Mouse (Mus musculus) liver, embryonic 13.5 days (tissue): ENCODE measurements at regions not wholly inside any gene's neighbourhood (a gene's known extent, or its start where the extent isn't known, plus 50 kb on each side); places are given as distances from the start of the nearest gene placed in this dataset.

Experiments
- ATAC-seq: fragments of 200-750 bp; cut with Nextera tagmentation; 2 replicates; pipeline ENCODE4 v1.8.0; 2017; ENCODE audit warnings: low read depth, mild to moderate bottlenecking, moderate number of reproducible peaks, moderate library complexity
- DNase-seq: peaks from one replicate; pipeline ENCODE4 v3.0.0; 2022
- H3K27ac ChIP-seq: fragments of 300-500 bp; sonication (generic); 2 replicates; pipeline ENCODE4 v1.5.1; 2015; ENCODE audit warnings: moderate library complexity, mild to moderate bottlenecking, inconsistent platforms
- H3K27me3 ChIP-seq: fragments of 300-500 bp; sonication (generic); 2 replicates; pipeline ENCODE4 v1.6.1; 2015; ENCODE audit warnings: mild to moderate bottlenecking, inconsistent platforms
- H3K36me3 ChIP-seq: fragments of 300-500 bp; sonication (generic); 2 replicates; pipeline ENCODE4 v1.6.1; 2015; ENCODE audit warnings: mild to moderate bottlenecking, inconsistent platforms
- H3K4me1 ChIP-seq: fragments of 300-500 bp; sonication (generic); replicated peaks from 2 replicates; pipeline ENCODE4 v1.6.1; 2015; ENCODE audit warnings: inconsistent platforms
- H3K4me2 ChIP-seq: fragments of 300-500 bp; sonication (generic); 2 replicates; pipeline ENCODE4 v1.6.1; 2015; ENCODE audit warnings: inconsistent platforms, mild to moderate bottlenecking, moderate library complexity
- H3K4me3 ChIP-seq: fragments of 300-500 bp; sonication (generic); replicated peaks from 2 replicates; pipeline ENCODE4 v1.5.1; 2015; ENCODE audit warnings: mild to moderate bottlenecking, inconsistent platforms
- H3K9ac ChIP-seq: fragments of 300-500 bp; sonication (generic); 2 replicates; pipeline ENCODE4 v1.6.1; 2015; ENCODE audit warnings: mild to moderate bottlenecking, inconsistent platforms
- H3K9me3 ChIP-seq: fragments of 300-500 bp; sonication (generic); replicated peaks from 2 replicates; pipeline ENCODE4 v1.6.1; 2016; ENCODE audit warnings: inconsistent platforms
- WGBS: fragments of 180-500 bp; shearing (Covaris S2); methylation state at CpG from one replicate; pipeline ENCODE4 v1.1.7; 2015; ENCODE audit not compliant: insufficient replicate concordance; 5-methylcytosine and 5-hydroxymethylcytosine counted together

- H3K27ac ChIP-seq, result no peak overlapping the region
- 58% methylated on average over 3 of the region's 3 CpGs for whole genome bisulfite sequencing
- no peaks in the 10 kb centered on the region for H3K36me3 ChIP-seq
- no peaks in the 10 kb centered on the region for H3K27me3 ChIP-seq
- H3K4me1 ChIP-seq, result peaks cover 5% of the 10 kb centered on the region
- no peaks in the 10 kb centered on the region for H3K9me3 ChIP-seq
- no peak overlapping the region for H3K4me2 ChIP-seq
- ATAC-seq (no peak), DNase-seq (no peak)
- H3K4me3 ChIP-seq, result no peak overlapping the region
- no peak overlapping the region for H3K9ac ChIP-seq
Observed at GRCm38 (mm10) chr3:104712711-104713110, 68.1 kb upstream of the Ppm1j start.

- 22% methylated on average over 8 of the region's 8 CpGs for WGBS
- H3K4me3 ChIP-seq, result peak overlapping the region; percentile 34
- peak; percentile 59 for DNase-seq
- H3K9me3 ChIP-seq, result no peaks in the 10 kb centered on the region
- no peaks in the 10 kb centered on the region for H3K36me3 ChIP-seq
- H3K27me3 ChIP-seq, result no peaks in the 10 kb centered on the region
- no peak overlapping the region for H3K27ac ChIP-seq
- ATAC-seq, result peak; percentile 56; the same call in 1 of the 2 replicates
- peak overlapping the region; percentile 63 for H3K4me2 ChIP-seq
- H3K9ac ChIP-seq, result peak overlapping the region; percentile 39; the same call in 1 of the 2 replicates
- H3K4me1 ChIP-seq, result peaks cover 5% of the 10 kb centered on the region
Observed at GRCm38 (mm10) chr3:104713836-104714631, 66.8 kb upstream of the Ppm1j start.

GRCm38 (mm10) chr3:104714679-104715326, 66.1 kb upstream of the Ppm1j start:
- ATAC-seq, result peak; percentile 61; the same call in 1 of the 2 replicates
- Histone ChIP-seq H3K4me1 (peaks cover 5% of the 10 kb centered on the region), H3K27ac (no peak overlapping the region; the same call in 1 of the 2 replicates), H3K4me2 (peak overlapping the region; percentile 63), H3K4me3 (peak overlapping the region; percentile 34), H3K9ac (peak overlapping the region; percentile 39; the same call in 1 of the 2 replicates), H3K9me3 (no peaks in the 10 kb centered on the region), H3K27me3 (no peaks in the 10 kb centered on the region), H3K36me3 (no peaks in the 10 kb centered on the region)
- DNase-seq, result peak; percentile 71
- 41% methylated on average over 11 of the region's 11 CpGs for WGBS
